Mouse (Mus musculus) testis, postnatal 14 days (tissue): Measurements from ENCODE around the gene Ctrc.

Experiments
- DNase-seq: peaks from one replicate; pipeline ENCODE4 v3.0.0; 2021; ENCODE audit warnings: low spot score

Ctrc gene

GRCm38 (mm10) chr4:141867498-141867897 is 21.3 kb upstream of the Ctrc start:
- DNase-seq = peak; percentile 73

DNA sequence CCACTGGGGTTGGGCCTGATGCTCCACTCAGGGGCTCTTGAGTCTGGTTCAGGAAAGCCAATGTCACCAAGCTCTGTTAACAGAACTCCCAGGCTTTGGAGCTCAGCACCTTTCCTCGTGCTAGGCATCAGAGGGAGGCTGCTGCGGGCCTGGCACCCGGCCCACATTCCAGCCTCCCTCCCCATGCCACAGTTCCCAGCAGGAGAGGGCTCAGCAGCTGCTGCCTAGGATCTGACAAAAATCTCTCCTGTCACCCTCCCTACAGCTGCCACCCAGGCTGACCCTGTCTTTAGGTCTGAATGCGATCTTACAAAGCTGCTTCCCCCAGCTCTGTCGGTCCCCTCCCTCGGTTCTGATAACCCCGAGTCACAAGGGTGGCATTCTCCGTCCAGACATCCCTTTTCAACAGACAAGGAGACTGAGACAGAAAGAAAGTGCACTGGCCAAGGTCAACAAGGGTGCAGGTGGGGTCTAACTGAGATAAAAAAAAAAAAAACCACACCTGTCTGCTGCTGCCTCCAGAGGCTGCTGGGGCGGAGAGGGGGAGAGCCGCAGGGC is 20.9 kb upstream of the Ctrc start:
- DNase-seq = peak; percentile 81

DNA sequence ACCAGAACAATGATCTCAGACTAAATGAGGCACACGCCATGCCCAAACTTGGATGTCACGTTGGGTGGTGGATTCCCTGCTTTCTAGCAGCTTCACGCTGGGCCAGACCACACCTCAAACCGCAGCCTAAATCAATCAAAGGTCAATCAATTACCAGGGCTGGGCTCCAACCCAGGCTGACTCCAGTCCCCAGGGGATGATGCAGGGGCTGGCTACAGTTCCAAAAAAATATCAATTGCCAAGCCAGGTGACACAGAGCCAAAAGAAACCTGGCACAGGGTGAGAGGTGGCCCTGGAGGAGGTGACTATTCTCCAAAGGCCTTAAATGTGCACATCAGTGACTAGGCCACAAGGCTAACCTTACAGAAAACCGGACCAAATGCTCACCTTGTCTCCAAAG is 19.4 kb upstream of the Ctrc start:
- DNase-seq = no peak

DNA sequence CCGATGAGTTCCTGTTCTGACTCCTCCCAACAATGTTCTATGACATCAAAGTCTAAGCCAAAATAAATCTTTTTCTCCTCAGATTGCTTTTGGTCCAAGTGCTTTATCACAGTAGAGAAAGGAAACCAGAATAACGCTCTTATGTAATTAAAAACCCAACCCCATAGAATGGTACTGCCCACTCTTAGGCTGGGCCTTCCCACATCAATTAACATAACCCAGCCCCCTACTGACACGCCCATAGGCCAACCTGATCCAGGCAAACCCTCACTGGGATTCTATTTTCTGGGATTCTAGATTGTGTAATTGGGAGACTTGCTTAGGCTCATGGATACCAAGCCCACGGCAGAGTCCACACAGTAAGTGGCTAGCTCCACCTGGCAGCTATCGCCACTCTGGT is 18.8 kb upstream of the Ctrc start:
- no peak for DNase-seq

- DNase-seq = no peak
Observed at GRCm38 (mm10) chr4:141864506-141864905, 18.3 kb upstream of the Ctrc start.

- DNase-seq = no peak
Observed at GRCm38 (mm10) chr4:141863726-141864280, 17.6 kb upstream of the Ctrc start.

GRCm38 (mm10) chr4:141862867-141863266 is 16.7 kb upstream of the Ctrc start:
- peak; percentile 71 for DNase-seq

- no peak for DNase-seq
Observed at GRCm38 (mm10) chr4:141861591-141862295, 15.6 kb upstream of the Ctrc start.

- no peak for DNase-seq
Observed at GRCm38 (mm10) chr4:141860246-141860841, 14.2 kb upstream of the Ctrc start.

- DNase-seq = no peak
Observed at GRCm38 (mm10) chr4:141859351-141859750, 13.2 kb upstream of the Ctrc start.

DNA sequence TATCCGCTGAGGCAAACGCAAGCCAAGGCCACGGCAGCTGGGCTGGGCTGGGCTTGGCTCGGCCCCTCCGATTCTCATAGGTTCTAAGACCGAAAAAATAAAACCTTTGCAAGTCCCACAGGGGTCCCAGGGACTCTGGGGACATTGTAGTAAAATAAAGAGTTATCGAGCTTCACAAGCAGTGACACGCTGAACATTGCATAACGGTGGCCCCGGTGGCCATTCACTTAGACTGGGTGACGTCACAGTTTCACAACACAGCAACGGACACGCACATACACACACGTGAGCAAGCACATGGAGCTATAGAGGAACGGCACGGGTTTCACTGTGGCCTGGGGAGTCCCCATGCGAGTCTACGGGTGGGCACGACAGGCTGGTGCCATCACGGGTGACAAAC is 12.3 kb upstream of the Ctrc start:
- no peak for DNase-seq

DNA sequence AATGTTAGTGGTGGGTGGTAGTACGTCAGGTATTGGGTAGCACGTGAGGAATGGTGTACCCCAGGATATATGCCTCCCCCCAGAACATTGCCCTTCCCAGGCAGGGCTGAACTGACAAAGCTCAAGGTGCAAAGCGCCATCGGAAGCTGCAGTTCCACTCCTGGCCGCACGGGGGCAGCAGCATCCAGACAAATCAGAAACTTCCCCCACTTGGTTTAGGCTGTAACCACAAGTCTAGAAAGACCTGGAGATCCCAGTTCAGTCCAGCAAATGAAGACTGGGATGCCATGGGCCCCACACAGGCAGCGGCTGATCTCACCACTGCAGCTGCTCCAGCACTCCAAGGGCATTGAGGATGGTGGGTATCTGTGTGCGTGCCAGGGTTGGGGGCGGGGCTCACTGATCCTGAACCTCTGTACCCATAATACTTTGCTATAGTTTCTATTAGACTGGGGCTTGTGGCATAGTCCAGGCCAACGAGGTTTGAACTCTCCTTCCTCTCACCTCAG is 11.3 kb upstream of the Ctrc start:
- peak; percentile 76 for DNase-seq

DNA sequence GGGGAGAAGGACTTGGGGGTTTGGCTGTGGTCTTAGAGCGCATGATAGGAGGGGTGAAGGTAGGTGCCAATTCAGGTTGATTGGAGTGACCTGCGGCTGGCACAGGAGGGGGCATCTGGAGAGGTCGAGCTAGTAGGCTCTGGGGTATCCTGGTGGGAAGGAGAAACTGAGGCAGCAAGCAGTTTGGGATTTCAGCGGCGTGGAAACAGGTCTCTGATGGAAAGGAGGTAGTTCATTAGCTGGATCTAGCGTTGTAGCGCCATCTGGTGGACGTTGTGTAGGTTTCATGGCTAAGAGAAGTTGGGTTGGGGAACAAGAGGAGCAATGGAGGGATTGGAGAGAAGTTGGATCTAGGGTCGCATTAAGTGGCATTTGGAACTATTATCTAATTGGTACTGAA is 7.3 kb upstream of the Ctrc start:
- no peak for DNase-seq

GRCm38 (mm10) chr4:141834536-141835095 is 11.5 kb downstream of the Ctrc start:
- DNase-seq = no peak

DNA sequence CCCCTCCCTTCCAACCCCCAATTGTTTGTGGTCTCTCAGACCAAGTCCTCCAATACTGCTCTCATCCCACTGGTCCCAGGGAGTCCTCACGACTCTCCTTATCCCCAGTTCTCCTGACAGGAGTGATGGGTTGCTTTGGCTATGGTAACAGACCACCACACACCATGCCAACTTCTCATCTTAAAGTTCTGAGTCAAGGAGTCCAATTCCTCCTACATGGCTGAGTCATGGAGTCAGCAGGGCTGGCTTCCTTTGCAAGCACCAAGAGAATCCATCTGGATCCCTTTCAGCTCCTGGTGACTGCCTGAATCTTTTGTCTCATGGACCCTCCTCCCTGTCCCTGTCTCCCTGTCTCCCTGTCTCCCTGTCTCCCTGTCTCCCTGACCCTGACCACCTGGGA is 12.2 kb downstream of the Ctrc start:
- DNase-seq = no peak

GRCm38 (mm10) chr4:141831361-141831760 is 14.8 kb downstream of the Ctrc start:
- no peak for DNase-seq

GRCm38 (mm10) chr4:141830381-141830780 is 15.8 kb downstream of the Ctrc start:
- DNase-seq = no peak

GRCm38 (mm10) chr4:141828177-141828576 is 18.0 kb downstream of the Ctrc start:
- DNase-seq = no peak

- DNase-seq = no peak
Observed at GRCm38 (mm10) chr4:141827401-141827800, 18.8 kb downstream of the Ctrc start.

DNA sequence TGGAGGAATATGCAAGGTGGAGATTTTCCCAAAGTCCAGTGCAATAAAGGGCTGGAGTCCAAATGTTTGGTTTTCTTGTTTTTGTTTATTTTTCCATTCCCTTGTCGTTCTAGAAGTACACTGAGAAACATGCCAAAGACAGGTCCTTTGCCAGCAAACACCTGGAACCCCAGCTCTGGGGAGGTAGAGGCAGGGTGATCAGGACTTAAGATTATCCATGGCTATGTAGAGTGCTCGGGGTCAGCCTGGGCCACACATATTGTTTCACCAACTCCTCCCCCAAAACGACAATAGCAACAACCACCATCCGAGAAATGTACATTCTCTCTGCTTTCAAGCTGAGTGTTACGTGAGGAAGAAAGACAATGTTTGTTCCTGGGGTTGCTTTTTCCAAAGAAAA is 20.1 kb downstream of the Ctrc start, which contains the start of gene Cela2a:
TSS of gene Cela2a (minus strand) at position 101 of the 400 bp plus-strand sequence.
- no peak for DNase-seq

- DNase-seq = no peak
Observed at GRCm38 (mm10) chr4:141822979-141823378, 23.2 kb downstream of the Ctrc start.

DNA sequence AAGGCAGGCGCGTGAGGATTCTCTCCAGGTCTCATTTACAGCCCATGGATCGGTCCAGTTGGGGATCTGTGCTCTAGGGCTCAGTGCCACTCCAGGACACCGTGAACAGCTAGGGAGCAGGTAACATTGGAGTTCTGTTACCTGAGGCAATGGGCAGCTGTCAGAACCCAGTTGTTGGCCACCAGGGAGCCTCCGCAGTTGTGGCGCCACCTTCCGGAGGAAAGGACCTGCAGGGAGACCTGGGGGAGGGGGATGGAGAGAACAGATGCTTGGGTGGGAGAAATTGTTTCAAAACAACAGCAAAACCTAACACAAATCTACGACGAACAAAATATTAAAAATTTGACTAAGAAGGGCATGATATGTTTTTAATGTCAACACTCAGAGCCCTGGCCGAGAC is 24.1 kb downstream of the Ctrc start:
- no peak for DNase-seq

DNA sequence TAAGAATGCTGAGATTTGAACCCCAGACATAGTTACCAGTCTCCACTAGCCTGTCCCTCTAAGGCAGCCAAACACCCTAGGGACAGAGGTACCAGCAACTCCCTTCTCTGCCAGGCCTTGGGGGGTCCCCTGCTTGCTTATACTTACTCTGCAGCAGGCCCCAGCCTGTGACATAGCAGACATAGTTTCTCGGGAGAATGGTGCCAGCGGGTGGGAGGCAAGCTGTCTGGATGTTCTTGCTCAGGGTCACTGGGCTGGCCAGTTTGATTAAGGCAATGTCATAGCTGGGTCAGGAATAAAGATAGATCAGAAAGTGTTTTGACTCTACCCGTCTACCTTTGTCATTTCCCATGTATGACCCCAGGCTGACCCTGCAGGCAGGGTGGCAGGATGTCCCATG is 25.0 kb downstream of the Ctrc start:
- no peak for DNase-seq
